8 mouse cellular contexts compared by ENCODE assay signal in genomic region chr6:134614723-134615648, GRCm38 (mm10). TPM values are rescaled to one million over a fixed set of nuclear protein-coding genes. Genes with fewer than 3 reads are reported as not detected.
DNase-seq lines count a peak whose midpoint lies in the region; ATAC-seq lines count a peak whose summit lies in the region.

No protein-coding gene starts in this region.

- H3K27me3 ChIP-seq in intestine, embryonic 14.5 days (replicated peaks; ENCODE audit: control insufficient read depth, insufficient read depth, low read length), result no peaks in the 10 kb centered on the region

- H3K4me1 ChIP-seq in intestine, embryonic 14.5 days (replicated peaks; ENCODE audit: control insufficient read depth, insufficient read depth, low read length), result peaks cover 12% of the 10 kb centered on the region

- DNase-seq in adrenal gland, adult 2 months, result peak; percentile 89
- peak; percentile 58 for DNase-seq in embryo, embryonic 11.5 days (ENCODE audit: low read depth, low spot score)
- DNase-seq in gastrocnemius, postnatal 25 days, result peak; percentile 75
- DNase-seq in intestine, embryonic 14.5 days (ENCODE audit: low spot score), result peak; percentile 88
- DNase-seq in left cerebral cortex, postnatal 14 days (ENCODE audit: low spot score in 2 of 2), result peak; percentile 82 to 90
- DNase-seq in right cerebral cortex, postnatal 14 days, result peak; percentile 81
- DNase-seq in urinary bladder, postnatal 25 days (ENCODE audit: low spot score), result peak; percentile 85

- intact Hi-C loops in left cerebral cortex, postnatal 14 days (cut with DNase I), result loop anchor here (1.0 kb wide), 1 partner anchor 190 kb away; no protein-coding TSS in a partner anchor

- H3K9me3 ChIP-seq in intestine, embryonic 14.5 days (ENCODE audit: control insufficient read depth, low read length), result no peaks in the 10 kb centered on the region

- H3K36me3 ChIP-seq in intestine, embryonic 14.5 days (ENCODE audit: control insufficient read depth, insufficient read depth, low read length), result no peaks in the 10 kb centered on the region

- H3K4me3 ChIP-seq in intestine, embryonic 14.5 days (ENCODE audit: low read depth, low read length), result peak overlapping the region; percentile 2; the same call in 1 of the 2 replicates

- peak overlapping the region; percentile 28 for H3K4me2 ChIP-seq in intestine, embryonic 14.5 days (ENCODE audit: low read length)

- ATAC-seq in intestine, embryonic 14.5 days (replicated peaks; ENCODE audit: low FRiP score, low TSS enrichment, low read depth), result peak; percentile 76
- ATAC-seq in megakaryocyte-erythroid progenitor cell, adult 5-6 weeks (replicated peaks; ENCODE audit: low FRiP score, low TSS enrichment, poor library complexity, severe bottlenecking), result peak; percentile 93

- WGBS in intestine, embryonic 14.5 days, result 3% methylated on average over 16 of the region's 16 CpGs

- H3K27ac ChIP-seq in intestine, embryonic 14.5 days (ENCODE audit: low read depth), result peak overlapping the region; percentile 47; the same call in 1 of the 2 replicates

- no peak overlapping the region for H3K9ac ChIP-seq in intestine, embryonic 14.5 days (ENCODE audit: low read length)

RNA-seq across cellular contexts. Expression of gene Mansc1, which starts 17.3 kb away (rescaled TPM):
- total RNA-seq in adrenal gland, adult 2 months (2021), result 1 to 10 TPM; 2.9 to 6.3 TPM
- 2.6 and 3.7 TPM in 2 replicates for polyA plus RNA-seq in adrenal gland, adult 2 months (2012; rRNA removed)
- total RNA-seq in gastrocnemius, postnatal 25 days (2021), result 1 to 10 TPM; 1.3 TPM
- 6.2 and 6.3 TPM in 2 replicates for polyA plus RNA-seq in intestine, embryonic 14.5 days (2014; fragmentation: Nextera tagmentation; extraction: Ambion mirVana)
- total RNA-seq in left cerebral cortex, postnatal 14 days (2021), result 1 to 10 TPM; 7.5 to 7.8 TPM
- 0.20 TPM in 1 of 2 replicates, not detected in the other for total RNA-seq in megakaryocyte-erythroid progenitor cell, adult 5-6 weeks (2014; fragmentation: Nextera tagmentation)
- total RNA-seq in megakaryocyte-erythroid progenitor cell, adult 5-6 weeks (2017), result 0.28 and 1.5 TPM in 2 replicates

RNA-seq across cellular contexts. Expression of gene Borcs5, which starts 24.3 kb away (rescaled TPM):
- 10 to 100 TPM; 11.9 to 20.5 TPM for total RNA-seq in adrenal gland, adult 2 months (2021)
- polyA plus RNA-seq in adrenal gland, adult 2 months (2012; rRNA removed), result 53.5 and 57.0 TPM in 2 replicates
- 10 to 100 TPM; 11.3 to 14.0 TPM for total RNA-seq in gastrocnemius, postnatal 25 days (2021)
- 15.1 and 17.6 TPM in 2 replicates for polyA plus RNA-seq in intestine, embryonic 14.5 days (2014; fragmentation: Nextera tagmentation; extraction: Ambion mirVana)
- 10 to 100 TPM; 28.3 to 30.9 TPM for total RNA-seq in left cerebral cortex, postnatal 14 days (2021)
- total RNA-seq in megakaryocyte-erythroid progenitor cell, adult 5-6 weeks (2014; fragmentation: Nextera tagmentation), result 15.4 and 20.0 TPM in 2 replicates
- 9.0 and 10.6 TPM in 2 replicates for total RNA-seq in megakaryocyte-erythroid progenitor cell, adult 5-6 weeks (2017)

RNA-seq across cellular contexts. Expression of gene Lrp6, which starts 48.2 kb away (rescaled TPM):
- total RNA-seq in adrenal gland, adult 2 months (2021), result 10 to 100 TPM; 71.1 to 71.2 TPM
- polyA plus RNA-seq in adrenal gland, adult 2 months (2012; rRNA removed), result 27.1 and 44.6 TPM in 2 replicates
- 10 to 100 TPM; 42.9 to 46.1 TPM for total RNA-seq in gastrocnemius, postnatal 25 days (2021)
- 35.0 and 36.2 TPM in 2 replicates for polyA plus RNA-seq in intestine, embryonic 14.5 days (2014; fragmentation: Nextera tagmentation; extraction: Ambion mirVana)
- total RNA-seq in left cerebral cortex, postnatal 14 days (2021), result 10 to 100 TPM; 41.5 to 46.1 TPM
- 22.9 and 31.8 TPM in 2 replicates for total RNA-seq in megakaryocyte-erythroid progenitor cell, adult 5-6 weeks (2014; fragmentation: Nextera tagmentation)
- 40.6 and 50.7 TPM in 2 replicates for total RNA-seq in megakaryocyte-erythroid progenitor cell, adult 5-6 weeks (2017)

Comparison
In these comparisons a context has a peak if more than half of its experiments do, and no peak if none do; other contexts are left out.
1. Peak in every context shown above with its lines: DNase-seq, ATAC-seq, H3K4me3 ChIP-seq and H3K27ac ChIP-seq.